Mouse (Mus musculus): ENCODE results near the gene Alox12.

- peak; percentile 94 for TF ChIP-seq CTCF (IDR thresholded peaks at IDR 0.05; ENCODE audit: low read depth, low read length)
- TF ChIP-seq GATA1 (IDR thresholded peaks at IDR 0.05; ENCODE audit: borderline replicate concordance, low read length) = no peak
Measured at GRCm38 (mm10) chr11:70230239-70230727, 24.9 kb downstream of the Alox12 start.

Measured in G1E (cell line).